Mouse (Mus musculus) ES-E14 (cell line): Measurements from ENCODE around the gene Dpm1.

Experiments used
- CHD2 ChIP-seq: IDR thresholded peaks from 2 replicates; pipeline ENCODE4 v1.6.1; 2014; ENCODE audit warnings: mild to moderate bottlenecking, low read depth, low read length, inconsistent platforms
- HCFC1 ChIP-seq: IDR thresholded peaks from 2 replicates; pipeline ENCODE4 v1.6.1; 2012; ENCODE audit warnings: low read length, inconsistent platforms, borderline replicate concordance; ENCODE audit not compliant: insufficient read depth
- MAFK ChIP-seq: IDR thresholded peaks from 2 replicates; pipeline ENCODE4 v1.6.1; 2014; ENCODE audit warnings: mild to moderate bottlenecking, low read depth, low read length, inconsistent platforms; ENCODE audit not compliant: insufficient read depth
- ZC3H11A ChIP-seq: IDR thresholded peaks from 2 replicates; pipeline ENCODE4 v1.6.1; 2012; ENCODE audit warnings: low read depth, mild to moderate bottlenecking, inconsistent platforms, low read length, borderline replicate concordance
- ZNF384 ChIP-seq: IDR thresholded peaks from 2 replicates; pipeline ENCODE4 v1.6.1; 2012; ENCODE audit warnings: low read depth, low read length, inconsistent platforms

- TF ChIP-seq ZC3H11A (peak; percentile 95), ZNF384 (peak; percentile 62), MAFK (no peak), CHD2 (no peak), HCFC1 (no peak)
Measured at GRCm38 (mm10) chr2:168250270-168250669, 19.9 kb upstream of the Dpm1 start.
